Mouse (Mus musculus): Measurements from ENCODE around the gene Baiap3. TPM values are rescaled to one million over a fixed set of nuclear protein-coding genes. Genes with fewer than 3 reads are reported as not detected.

The Baiap3 gene
- polyA plus RNA-seq, 1 experiment from 2014 or later, result 38.1 TPM

GRCm38 (mm10) chr17:25253760-25254159 is 2.4 kb downstream of the Baiap3 start:
- Histone ChIP-seq H3K27ac (ENCODE audit: low read length) (peak overlapping the region; percentile 88), H3K36me3 (ENCODE audit: control insufficient read depth, insufficient read depth, low read length) (no peaks in the 10 kb centered on the region), H3K4me2 (ENCODE audit: low read length) (peak overlapping the region; percentile 50), H3K4me3 (ENCODE audit: low read depth, low read length) (peak overlapping the region; percentile 14), H3K27me3 (ENCODE audit: control insufficient read depth, insufficient read depth, low read depth, low read length) (no peaks in the 10 kb centered on the region), H3K9ac (ENCODE audit: low read depth, low read length) (peak overlapping the region; percentile 55), H3K4me1 (ENCODE audit: control insufficient read depth, insufficient read depth, low read length) (peaks cover 52% of the 10 kb centered on the region), H3K9me3 (replicated peaks; ENCODE audit: control insufficient read depth, low read length, poor library complexity, severe bottlenecking) (no peaks in the 10 kb centered on the region)
- ATAC-seq, result peak; percentile 23
- 4% methylated on average over 10 of the region's 10 CpGs for WGBS

DNA sequence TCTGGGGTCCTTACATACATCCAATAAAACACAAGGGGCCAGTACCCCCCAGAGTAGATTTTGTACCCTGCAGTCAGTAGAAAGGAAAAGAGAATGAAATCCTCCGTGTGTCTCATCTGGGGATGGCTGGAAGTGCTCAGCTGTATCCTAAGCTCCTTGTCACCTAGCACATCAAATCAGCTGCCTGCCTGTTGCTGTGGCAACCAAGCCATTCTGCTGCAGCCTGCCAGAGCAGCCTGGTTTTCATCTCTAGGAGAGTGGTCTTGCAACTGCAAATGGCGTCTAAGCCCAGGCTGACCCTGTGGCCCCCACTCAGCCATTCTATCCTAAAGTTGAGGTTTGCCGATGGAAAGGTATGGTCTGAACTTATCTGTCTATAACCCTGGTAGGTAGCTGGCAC is 3.5 kb downstream of the Baiap3 start:
- Histone ChIP-seq H3K4me1 (ENCODE audit: control insufficient read depth, insufficient read depth, low read length) (peaks cover 47% of the 10 kb centered on the region), H3K36me3 (ENCODE audit: control insufficient read depth, insufficient read depth, low read length) (no peaks in the 10 kb centered on the region), H3K9ac (ENCODE audit: low read depth, low read length) (peak overlapping the region; percentile 10; the same call in 1 of the 2 replicates), H3K9me3 (replicated peaks; ENCODE audit: control insufficient read depth, low read length, poor library complexity, severe bottlenecking) (no peaks in the 10 kb centered on the region), H3K4me2 (ENCODE audit: low read length) (peak overlapping the region; percentile 50), H3K27me3 (ENCODE audit: control insufficient read depth, insufficient read depth, low read depth, low read length) (no peaks in the 10 kb centered on the region), H3K4me3 (ENCODE audit: low read depth, low read length) (no peak overlapping the region), H3K27ac (ENCODE audit: low read length) (peak overlapping the region; percentile 88)
- WGBS, result 7% methylated on average over 3 of the region's 3 CpGs
- ATAC-seq, result peak; percentile 85

DNA sequence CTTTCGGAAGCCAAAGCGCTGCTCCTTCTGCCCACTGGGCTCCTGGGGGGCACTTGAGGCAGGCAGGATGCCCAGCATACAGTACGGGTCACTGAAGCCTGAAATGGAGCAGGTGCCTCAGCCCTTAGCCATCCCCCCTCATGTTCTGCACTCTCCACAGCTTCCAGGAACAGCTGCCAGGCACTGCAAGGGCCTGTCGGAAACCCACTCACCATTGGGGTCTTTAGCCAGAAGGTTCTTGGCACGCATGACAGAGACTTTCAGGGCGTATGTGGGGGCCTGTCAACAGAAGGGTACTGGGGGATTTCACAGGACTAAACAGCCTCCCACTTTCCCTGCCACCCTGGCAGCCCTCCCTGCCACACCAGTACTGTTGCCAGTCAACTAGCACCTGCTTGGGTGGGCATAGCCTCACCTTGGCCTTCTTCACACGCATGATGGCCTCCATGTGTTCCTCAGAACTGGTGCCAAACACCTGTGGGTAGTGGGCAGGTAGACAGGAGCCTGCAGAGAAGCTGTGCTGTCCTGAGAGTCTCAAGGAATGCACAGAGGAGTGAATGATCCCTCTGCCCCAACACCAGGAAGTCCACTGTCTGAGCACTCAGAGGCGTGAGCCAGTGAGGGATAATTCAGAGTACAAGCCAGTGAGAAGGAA is 5.9 kb downstream of the Baiap3 start:
- Histone ChIP-seq H3K4me2 (ENCODE audit: low read length) (no peak overlapping the region), H3K36me3 (ENCODE audit: control insufficient read depth, insufficient read depth, low read length) (peaks cover 5% of the 10 kb centered on the region; the same call in 1 of the 2 replicates), H3K4me3 (ENCODE audit: low read depth, low read length) (no peak overlapping the region), H3K4me1 (ENCODE audit: control insufficient read depth, insufficient read depth, low read length) (peaks cover 32% of the 10 kb centered on the region), H3K9ac (ENCODE audit: low read depth, low read length) (no peak overlapping the region), H3K27ac (ENCODE audit: low read length) (no peak overlapping the region), H3K27me3 (ENCODE audit: control insufficient read depth, insufficient read depth, low read depth, low read length) (no peaks in the 10 kb centered on the region), H3K9me3 (replicated peaks; ENCODE audit: control insufficient read depth, low read length, poor library complexity, severe bottlenecking) (no peaks in the 10 kb centered on the region)
- 75% methylated on average over 8 of the region's 8 CpGs for WGBS
- ATAC-seq, result no peak

DNA sequence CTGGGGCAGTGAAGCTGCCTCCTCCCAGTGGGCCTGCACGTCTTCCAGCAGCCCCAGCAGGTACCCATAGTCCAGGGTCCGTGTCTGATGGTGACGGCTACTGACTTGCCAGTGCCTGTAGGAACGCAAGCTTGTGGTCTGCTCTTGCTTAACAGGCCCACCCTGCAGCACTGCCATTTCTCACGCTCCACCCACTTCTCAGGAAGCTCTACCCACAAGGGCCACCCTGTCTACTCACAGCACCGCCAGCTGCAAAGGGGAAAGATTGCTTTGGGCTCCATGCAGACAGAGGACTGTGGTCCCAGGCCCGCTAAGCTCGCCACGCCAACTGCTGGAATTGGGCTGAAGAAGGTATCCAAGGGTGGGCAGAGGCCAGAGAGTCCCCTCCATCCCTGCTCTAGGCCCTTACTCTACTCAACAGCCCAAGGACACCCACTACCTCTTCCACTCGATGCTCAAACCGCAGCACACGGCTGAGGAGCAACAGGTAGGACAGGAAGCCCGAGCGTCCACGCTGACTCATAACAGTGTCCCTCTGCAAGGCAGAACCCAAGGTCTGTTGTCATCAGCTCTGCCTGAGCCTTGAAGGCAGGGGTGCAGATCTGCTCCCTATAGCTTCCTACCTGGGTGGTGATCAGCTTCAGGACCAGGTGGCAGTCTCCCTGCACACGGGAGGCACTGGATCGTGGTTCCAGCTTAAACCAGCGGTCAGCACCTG is 8.0 kb downstream of the Baiap3 start:
- H3K27me3 ChIP-seq (ENCODE audit: control insufficient read depth, insufficient read depth, low read depth, low read length), result no peaks in the 10 kb centered on the region
- no peak overlapping the region for H3K4me3 ChIP-seq (ENCODE audit: low read depth, low read length)
- peaks cover 14% of the 10 kb centered on the region for H3K4me1 ChIP-seq (ENCODE audit: control insufficient read depth, insufficient read depth, low read length)
- no peak overlapping the region for H3K4me2 ChIP-seq (ENCODE audit: low read length)
- no peak overlapping the region for H3K27ac ChIP-seq (ENCODE audit: low read length)
- 84% methylated on average over 18 of the region's 18 CpGs for WGBS
- H3K36me3 ChIP-seq (ENCODE audit: control insufficient read depth, insufficient read depth, low read length), result peaks cover 18% of the 10 kb centered on the region
- no peak overlapping the region for H3K9ac ChIP-seq (ENCODE audit: low read depth, low read length)
- H3K9me3 ChIP-seq (replicated peaks; ENCODE audit: control insufficient read depth, low read length, poor library complexity, severe bottlenecking), result no peaks in the 10 kb centered on the region
- no peak for ATAC-seq

DNA sequence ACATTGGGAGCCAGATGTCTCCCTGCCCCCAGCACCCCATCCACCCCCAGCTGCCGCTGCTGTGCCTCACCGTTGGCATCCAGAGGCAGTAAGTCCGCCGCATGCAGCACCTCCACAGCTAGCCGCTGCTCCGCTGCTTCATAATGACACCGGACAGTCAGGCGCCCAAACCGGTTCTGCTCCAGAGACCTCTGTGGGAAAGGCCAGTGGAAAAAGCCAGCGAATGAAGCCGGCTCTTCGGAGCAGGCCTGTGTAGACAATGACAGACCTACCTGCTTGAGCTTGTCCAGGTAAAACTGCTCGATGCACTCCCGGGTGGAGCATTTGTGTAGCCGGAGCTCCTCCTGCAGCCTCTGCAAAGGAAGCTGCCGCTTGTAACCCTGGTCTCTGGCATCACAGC is 11.9 kb downstream of the Baiap3 start:
- Histone ChIP-seq H3K27me3 (ENCODE audit: control insufficient read depth, insufficient read depth, low read depth, low read length) (no peaks in the 10 kb centered on the region), H3K9me3 (replicated peaks; ENCODE audit: control insufficient read depth, low read length, poor library complexity, severe bottlenecking) (no peaks in the 10 kb centered on the region), H3K9ac (ENCODE audit: low read depth, low read length) (no peak overlapping the region), H3K4me3 (ENCODE audit: low read depth, low read length) (no peak overlapping the region), H3K36me3 (ENCODE audit: control insufficient read depth, insufficient read depth, low read length) (peaks cover 24% of the 10 kb centered on the region), H3K4me1 (ENCODE audit: control insufficient read depth, insufficient read depth, low read length) (peaks cover 14% of the 10 kb centered on the region), H3K4me2 (ENCODE audit: low read length) (no peak overlapping the region), H3K27ac (ENCODE audit: low read length) (no peak overlapping the region)
- WGBS, result 89% methylated on average over 16 of the region's 16 CpGs
- ATAC-seq, result no peak

GRCm38 (mm10) chr17:25243131-25243780 is 12.9 kb downstream of the Baiap3 start:
- 88% methylated on average over 11 of the region's 11 CpGs for WGBS
- no peak overlapping the region for H3K4me2 ChIP-seq (ENCODE audit: low read length)
- no peaks in the 10 kb centered on the region for H3K27me3 ChIP-seq (ENCODE audit: control insufficient read depth, insufficient read depth, low read depth, low read length)
- H3K9ac ChIP-seq (ENCODE audit: low read depth, low read length), result no peak overlapping the region
- H3K36me3 ChIP-seq (ENCODE audit: control insufficient read depth, insufficient read depth, low read length), result peaks cover 24% of the 10 kb centered on the region
- H3K27ac ChIP-seq (ENCODE audit: low read length), result no peak overlapping the region
- peaks cover 19% of the 10 kb centered on the region for H3K4me1 ChIP-seq (ENCODE audit: control insufficient read depth, insufficient read depth, low read length)
- H3K9me3 ChIP-seq (replicated peaks; ENCODE audit: control insufficient read depth, low read length, poor library complexity, severe bottlenecking), result no peaks in the 10 kb centered on the region
- no peak for ATAC-seq
- H3K4me3 ChIP-seq (ENCODE audit: low read depth, low read length), result no peak overlapping the region

DNA sequence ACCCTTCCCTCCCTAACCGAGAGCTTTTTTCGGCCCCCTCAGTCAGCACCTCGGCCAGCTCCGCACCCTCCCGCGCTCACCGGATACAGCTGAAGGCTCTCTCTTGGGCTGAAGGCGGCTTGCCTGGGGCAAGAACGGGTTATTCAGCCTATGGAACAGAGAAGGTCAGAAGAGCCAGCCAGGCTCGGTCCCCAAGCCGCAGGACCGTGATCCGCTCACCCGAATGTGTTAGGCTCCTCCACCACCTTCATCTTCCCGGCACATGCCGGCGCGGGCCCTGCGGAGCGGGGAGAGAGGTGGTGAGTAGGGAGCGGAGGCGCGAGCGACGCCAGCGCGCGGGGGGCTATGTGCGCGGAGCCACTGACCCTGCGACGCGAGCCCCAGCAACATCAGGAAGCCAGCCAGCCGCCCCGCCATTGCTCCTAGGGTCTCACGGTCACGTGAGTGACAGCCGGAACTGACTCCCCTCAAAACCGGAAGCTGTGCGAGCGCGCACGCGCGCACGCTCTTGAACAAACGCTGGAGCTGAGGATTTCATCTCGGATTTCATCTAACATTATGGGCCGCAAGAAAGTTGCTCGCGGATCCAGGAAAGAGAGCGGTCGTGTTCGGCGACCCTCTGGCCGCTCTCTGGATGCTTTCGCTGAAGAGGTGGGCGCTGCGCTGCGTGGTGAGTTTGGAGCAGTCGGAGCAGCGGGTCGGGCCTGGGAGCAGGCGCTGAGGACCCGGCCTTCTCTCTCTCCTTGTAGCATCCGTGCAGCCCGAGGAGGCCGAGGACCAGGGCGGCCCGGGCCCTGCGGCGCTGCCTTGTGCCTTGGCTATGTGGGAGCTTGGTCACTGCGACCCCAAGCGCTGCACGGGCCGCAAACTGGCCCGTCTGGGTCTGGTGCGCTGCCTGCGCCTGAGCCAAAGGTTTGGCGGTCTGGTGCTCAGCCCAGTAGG is 16.2 kb downstream of the Baiap3 start, which contains the start of the genes Gnptg and Tsr3:
Gene Gnptg, minus strand, starts transcription at position 430 of the 942 bp plus-strand sequence.
Gene Tsr3, plus strand, starts transcription at position 476 of the 942 bp plus-strand sequence.
- Histone ChIP-seq H3K4me2 (ENCODE audit: low read length) (peak within 1 kb of the TSS; percentile 89), H3K27ac (ENCODE audit: low read length) (peak within 1 kb of the TSS; percentile 83), H3K27me3 (ENCODE audit: control insufficient read depth, insufficient read depth, low read depth, low read length) (no peaks in the 10 kb centered on the region), H3K9ac (ENCODE audit: low read depth, low read length) (peak within 1 kb of the TSS; percentile 95), H3K4me3 (ENCODE audit: low read depth, low read length) (peak within 1 kb of the TSS; percentile 99), H3K4me1 (ENCODE audit: control insufficient read depth, insufficient read depth, low read length) (peaks cover 19% of the 10 kb centered on the region), H3K9me3 (replicated peaks; ENCODE audit: control insufficient read depth, low read length, poor library complexity, severe bottlenecking) (no peaks in the 10 kb centered on the region), H3K36me3 (ENCODE audit: control insufficient read depth, insufficient read depth, low read length) (peaks cover 28% of the 10 kb centered on the region)
- under 1% methylated on average over 75 of the region's 80 CpGs for WGBS
- peak; percentile 87 for ATAC-seq

GRCm38 (mm10) chr17:25235635-25236034 is 20.5 kb downstream of the Baiap3 start:
- Histone ChIP-seq H3K9ac (ENCODE audit: low read depth, low read length) (no peak overlapping the region), H3K36me3 (ENCODE audit: control insufficient read depth, insufficient read depth, low read length) (peaks cover 21% of the 10 kb centered on the region), H3K4me2 (ENCODE audit: low read length) (no peak overlapping the region), H3K9me3 (replicated peaks; ENCODE audit: control insufficient read depth, low read length, poor library complexity, severe bottlenecking) (no peaks in the 10 kb centered on the region), H3K27me3 (ENCODE audit: control insufficient read depth, insufficient read depth, low read depth, low read length) (no peaks in the 10 kb centered on the region), H3K4me1 (ENCODE audit: control insufficient read depth, insufficient read depth, low read length) (peaks cover 7% of the 10 kb centered on the region), H3K27ac (ENCODE audit: low read length) (no peak overlapping the region), H3K4me3 (ENCODE audit: low read depth, low read length) (no peak overlapping the region)
- ATAC-seq, result no peak
- WGBS, result 88% methylated on average over 9 of the region's 9 CpGs
